Mouse (Mus musculus): ENCODE results near the gene Msi2.

Gene Msi2

DNA sequence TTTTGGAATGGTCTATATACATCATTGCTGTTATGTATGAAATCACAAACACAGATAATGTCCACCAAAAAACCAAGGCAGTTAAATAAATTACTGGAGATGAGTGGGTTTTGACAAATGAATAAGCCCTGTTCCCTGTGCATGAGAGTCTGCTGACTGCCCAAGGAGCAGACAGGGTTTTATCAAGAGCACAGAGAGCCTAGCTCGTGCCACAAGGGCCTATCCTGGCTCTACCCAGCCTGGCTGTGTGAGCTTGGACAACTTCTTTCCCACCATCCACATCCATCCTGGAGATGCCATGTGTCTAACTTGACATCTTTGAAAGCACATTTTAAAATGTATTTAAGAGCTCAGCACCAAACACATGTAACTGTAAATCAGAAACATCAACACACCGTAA lies 132.4 kb downstream of the Msi2 start:
- no peak for DNase-seq

DNA sequence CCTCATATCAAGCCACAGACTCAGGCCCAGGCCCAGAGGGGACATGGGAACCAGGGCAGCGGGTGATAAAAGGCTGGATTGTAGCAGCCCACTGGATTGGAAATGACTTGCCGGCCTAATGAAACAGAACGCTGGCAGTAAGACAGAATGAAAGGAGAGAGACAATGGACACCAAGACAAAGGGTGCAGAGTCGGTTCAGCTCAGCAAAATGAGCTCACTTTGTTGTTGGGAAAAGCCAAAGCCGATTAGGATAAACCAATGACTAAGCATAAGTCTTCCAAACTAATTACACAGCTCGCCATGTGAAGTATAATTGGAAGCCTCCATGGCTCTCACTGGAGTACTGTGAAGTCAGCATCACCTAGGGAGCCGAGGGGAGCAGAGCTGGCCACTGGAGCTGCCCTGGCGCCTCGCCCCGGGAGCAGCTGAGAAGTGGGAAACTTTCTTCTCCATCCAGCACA lies 133.1 kb downstream of the Msi2 start:
- DNase-seq, result no peak

DNA sequence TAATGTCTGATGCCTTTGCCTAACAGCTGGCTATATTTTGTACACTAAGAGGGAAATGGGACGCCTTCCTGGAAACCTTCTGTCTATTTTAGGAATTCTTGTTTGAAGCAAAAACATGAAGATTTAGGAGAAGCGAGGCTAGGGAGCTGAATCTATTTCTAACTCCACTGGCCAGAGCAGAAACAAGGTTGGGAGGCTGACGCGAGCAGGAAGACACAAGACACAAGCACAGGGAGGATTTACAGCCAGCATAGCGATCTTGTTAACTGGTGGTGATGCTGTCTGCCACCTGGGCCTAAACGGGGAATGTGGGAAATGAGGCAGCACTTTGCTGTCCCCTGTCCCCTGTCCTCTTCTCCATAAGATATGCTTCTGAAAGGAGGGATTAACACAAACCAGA lies 134.4 kb downstream of the Msi2 start:
- no peak for DNase-seq

DNA sequence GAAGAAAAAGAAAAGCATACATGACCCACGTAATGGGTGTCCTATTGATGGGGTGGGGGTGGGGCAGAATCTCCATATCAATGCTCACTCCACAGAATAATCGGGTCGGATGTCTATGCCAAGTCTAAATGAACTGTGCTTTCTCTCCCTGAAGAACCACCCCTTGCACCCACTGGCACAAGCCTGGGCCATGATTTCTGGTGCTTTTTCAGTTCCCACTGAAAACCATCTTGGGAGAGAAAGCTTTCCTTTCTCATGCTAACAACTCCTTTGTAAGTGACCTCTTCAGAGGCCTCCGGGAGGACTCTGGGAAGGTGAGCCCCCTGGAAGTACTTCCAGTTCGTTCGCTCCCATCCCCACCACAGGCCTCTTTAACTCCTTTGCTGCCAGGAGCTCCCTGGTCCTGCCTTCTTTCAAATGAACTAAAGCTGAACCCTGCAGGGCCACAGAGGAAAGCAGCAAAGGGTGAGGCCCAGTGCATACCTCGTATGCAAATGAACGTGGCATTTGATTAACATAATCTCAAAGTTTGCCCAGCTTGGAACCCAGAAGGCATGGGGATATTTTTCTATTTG lies 135.0 kb downstream of the Msi2 start:
- no peak for DNase-seq

DNA sequence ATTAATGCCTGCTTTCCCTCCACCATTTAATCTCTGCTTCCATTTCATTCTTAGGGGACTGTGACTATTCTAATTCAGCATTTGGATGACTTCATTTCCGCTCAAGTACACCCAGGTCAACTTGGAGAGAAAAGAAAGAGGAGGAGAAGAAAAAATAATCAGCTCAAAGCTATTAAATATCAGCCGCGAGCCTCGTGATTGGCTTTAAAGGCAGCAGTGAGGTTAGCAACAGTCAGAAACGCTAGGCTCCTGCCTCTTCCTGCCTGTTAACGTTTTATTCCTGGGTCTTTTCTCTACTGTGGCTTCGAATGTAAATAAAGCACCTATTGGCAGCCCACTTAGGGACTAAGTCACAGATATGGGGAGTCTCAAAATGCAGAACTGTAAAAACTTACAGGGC lies 135.5 kb downstream of the Msi2 start:
- DNase-seq, result no peak

DNA sequence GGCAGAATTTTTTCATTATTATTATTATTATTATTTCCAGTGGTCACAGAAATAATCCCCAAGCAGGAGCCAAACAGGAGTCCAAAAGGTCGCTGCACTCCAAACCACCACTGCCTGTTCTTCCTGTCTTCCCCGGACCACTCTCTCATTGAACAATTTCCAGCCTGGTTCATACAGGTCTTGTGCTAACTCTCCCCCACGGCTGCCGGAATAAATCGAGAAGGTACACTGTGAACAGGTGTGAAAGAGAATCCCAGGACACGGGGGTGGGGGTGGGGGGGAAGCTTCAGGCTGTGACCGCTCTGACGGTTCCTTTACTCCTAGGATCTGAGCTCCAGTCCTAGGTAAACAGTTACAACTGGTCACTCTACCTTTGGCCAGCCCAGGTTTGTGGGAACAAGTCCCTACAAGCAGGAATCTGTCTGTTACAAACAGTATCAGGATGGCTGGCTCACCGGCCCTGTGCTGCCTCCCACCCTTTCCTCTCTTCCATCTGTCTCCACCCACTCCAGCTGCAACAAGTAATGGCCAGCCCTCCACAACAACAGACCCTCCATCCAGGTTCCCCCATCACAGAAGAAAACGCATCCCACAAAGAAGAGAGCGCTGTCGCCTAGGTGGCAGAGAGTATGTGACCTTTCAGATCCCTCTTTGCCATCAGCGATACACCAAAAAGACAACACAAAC lies 136.1 kb downstream of the Msi2 start:
- DNase-seq, result no peak

DNA sequence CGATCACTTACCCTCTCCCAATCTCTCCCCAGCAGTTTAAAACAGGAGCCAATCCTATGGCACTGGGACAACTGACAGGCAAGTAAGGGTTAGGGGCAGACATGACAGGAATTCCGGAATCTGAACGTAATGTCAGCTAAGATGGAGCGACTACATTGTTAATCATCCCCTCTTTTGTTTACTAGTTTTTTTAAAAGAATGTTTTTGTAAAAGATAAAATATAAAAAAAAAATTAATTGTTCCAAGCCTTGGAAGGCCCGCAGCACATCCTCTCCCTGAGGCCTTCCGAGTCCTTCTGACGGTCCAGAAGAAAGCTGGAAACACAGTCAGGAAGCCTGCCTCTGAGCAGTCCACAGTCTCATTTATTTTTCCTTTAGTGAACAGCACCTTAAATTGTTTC lies 136.9 kb downstream of the Msi2 start:
- DNase-seq, result no peak

DNA sequence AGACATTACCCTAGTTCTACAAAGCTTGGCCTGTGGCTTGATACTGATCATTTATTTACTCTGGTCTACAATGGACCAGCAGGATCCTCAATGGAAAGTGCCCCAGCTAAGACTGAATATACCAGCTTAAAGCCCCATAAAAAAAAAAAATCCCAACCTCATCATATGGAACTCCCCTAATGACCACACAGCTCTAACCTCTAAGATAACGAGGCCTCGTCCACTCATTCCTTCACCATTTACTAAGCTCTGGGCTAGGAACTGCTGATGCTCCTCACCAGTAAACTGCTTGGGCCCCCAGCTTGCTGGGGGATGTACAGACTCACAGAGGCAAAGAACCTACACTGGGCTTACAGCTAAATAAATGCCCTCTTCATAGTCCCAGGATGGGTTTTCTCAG lies 139.6 kb downstream of the Msi2 start:
- DNase-seq, result no peak

DNA sequence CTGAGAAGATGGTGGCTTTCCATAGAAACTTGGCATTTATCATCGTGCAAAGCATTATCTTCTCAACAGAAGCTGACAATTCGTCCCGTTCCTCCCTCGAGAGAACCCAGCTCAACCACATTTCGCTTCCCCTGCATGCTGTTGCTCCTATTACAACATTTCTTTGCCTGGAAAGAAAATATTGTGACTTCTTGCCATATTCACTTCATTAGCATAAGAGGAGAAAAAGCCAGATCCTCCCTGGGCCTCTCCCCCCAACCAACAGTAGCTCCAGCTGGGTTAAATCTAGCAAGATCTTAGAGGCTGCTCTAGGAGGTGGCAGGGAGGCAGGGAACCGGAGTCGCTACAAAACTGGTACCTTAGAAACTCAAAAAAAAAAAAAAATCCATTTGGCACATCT lies 141.2 kb downstream of the Msi2 start:
- DNase-seq, result no peak

DNA sequence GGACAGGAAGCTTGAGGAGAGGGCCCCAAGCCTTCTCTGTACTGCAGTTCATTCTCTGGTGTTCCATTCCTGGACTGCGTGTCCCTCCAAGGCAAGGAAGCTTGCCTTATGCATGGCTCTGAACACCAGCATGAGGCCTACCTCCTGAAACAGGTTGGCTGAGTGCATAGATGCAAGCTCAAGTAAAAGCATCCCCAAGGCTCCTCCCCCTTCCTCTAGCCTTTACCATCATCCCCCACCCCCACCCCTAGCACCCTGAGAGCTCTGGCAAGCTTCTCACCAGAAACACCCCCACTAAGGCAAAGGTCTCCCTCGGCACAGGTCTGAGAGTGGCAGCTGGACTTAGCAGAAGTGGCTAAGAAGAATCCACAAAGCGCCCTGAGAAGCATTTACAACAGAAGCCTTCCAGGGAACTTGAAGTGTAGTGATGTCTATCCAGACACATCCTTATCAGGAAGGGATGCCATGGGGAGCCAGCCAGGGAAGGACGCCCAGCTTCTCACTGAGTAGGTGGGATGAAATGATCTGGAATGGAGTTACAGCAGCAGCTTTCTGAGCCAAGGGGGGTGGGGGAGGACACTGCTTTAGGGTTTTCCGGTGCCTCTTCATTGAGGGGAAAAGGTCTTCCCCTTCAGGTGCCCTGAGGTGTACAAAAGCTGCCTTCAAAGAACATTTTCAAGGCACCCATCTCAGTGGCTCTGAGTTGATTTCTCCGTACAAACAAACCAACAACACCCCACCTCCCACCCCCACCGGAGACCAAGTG lies 141.9 kb downstream of the Msi2 start:
- no peak for DNase-seq

DNA sequence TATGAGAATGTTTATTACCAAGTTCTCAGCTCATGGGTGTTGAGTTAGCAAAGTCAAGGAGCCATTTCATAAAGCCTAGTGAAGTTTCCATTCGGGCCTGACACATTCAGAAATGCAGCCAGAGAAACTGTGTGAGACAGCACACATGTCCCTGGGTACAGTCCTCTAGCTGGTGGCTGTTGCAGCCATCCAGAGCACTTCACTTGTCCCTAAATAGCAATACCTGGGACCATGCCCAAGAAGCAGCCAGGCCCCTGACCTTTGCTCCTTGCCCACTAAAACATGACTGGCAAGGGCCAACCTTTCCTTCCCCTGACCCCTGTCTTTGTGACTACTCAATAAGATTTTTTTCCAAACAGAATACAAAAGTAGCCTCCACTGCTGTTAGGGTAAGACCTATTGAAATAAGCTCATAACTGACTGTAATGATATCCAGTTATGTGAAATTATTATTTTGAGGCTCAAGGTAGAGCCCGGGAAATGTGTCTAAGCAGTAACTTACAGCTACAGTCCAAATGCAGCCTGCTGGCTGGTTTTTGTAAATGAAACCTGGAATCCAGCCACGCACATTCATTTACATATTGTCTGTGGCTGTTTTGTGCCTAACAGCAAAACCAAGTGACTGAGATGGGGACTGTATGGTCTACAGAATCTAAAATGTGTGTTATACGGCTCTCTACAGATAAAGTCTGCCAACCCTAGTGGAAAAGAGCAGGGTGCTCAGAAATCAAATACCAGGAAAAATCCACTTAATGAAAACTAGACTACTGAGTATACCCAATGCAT lies 143.5 kb downstream of the Msi2 start:
- DNase-seq, result no peak

DNA sequence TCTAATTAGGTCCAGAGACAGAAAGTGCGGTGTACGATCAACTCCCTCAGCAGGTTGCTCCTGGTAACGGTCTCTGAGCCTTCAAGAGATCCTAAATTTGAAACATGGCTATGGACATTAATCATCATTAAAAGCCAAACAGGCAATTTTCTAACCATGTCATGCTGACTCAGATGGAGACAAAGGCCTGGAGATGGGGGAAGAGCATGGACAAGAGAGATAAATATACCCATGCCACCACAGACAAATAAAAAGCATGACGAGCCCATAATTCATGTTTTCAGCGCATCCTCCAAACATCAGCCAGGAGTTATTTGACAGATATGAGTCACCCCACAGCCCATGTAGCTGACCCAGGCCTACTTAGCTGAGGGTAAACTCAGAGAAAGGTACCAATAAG lies 145.3 kb downstream of the Msi2 start:
- DNase-seq, result no peak

DNA sequence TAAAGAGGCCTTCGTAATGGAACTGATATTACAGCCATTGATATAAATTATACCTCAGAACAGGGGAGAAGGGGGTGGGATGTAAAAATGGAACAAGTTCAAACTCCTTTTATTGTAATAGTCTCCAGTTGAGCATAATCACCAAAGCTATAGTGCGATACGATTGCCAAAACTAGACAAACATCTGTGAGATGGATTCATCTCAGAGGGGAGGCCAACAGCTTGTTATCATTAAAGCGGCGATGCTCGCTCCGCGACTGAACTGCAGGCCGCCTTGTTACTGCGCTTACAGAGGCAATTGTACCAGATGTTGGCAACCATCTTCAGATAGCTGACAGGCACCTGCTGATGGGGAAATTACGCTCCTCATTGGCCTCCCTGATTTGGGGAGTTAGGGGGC lies 145.9 kb downstream of the Msi2 start:
- DNase-seq, result no peak

DNA sequence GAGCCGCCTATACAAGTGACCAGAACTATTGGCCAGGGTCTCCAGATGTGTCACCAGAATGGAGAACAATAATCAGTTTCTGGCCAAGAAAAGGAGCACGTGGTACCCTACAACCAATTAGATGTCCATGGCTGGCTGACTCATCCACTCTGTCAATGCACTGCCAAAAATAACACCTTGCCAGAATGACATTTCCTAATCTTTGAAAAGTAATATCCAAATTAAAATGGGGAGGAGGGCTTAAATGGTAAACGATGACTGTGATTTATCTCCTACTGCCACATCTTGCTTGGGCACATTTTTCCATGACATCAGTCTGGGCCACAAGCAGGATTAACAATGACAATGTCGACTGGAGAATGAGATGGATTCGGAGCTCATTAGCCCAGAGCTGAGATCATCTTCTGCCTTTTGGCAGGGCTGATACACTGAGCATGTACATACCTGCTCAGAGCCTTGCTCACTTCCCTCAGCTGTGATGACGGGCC lies 147.6 kb downstream of the Msi2 start:
- DNase-seq, result no peak

DNA sequence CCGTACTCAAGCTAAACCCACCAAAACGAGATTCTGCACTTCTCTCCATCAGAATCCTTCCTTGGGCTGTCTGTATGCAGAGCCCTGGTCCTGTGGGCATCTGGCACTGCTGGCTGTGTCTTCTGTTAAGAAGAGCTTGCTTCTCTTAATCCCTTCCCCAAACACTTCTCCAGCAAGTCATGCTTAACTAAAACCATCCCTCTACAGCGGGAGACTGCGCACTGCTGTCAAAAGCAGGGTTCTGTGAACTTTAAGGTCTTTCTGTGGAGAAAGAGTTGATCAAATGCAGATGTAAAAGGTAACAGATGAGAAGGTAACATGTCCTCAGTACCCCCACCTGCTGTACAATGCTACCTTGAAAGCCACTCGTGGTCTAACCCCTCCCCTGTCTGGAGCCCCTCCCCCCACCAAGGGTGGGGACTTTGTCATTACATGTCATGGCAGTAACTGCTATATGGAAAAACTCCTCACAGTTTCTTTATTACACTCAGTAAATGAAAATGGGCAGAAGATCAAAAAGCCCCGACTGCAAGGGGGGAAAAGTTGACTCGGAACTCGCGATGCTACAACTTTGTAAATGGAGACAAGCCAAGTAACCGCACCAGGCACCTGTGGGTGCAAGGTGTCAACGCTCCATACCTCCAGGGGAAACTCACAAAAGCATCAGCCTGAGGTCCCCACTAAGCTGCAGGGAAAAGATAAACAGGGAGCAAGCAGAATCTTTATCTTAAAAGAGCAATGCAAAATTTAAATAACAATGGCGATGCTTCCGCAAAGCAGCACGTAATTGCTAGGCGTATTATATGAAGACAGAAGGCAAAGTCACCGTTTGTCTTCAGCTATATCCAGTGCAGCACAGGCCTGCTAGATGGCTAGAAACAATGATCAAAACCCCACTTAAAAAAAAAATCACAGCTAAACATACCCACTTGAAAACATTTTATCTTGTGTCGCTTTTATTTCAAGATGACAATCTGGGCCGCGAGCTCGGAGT lies 151.4 kb downstream of the Msi2 start:
- DNase-seq, result no peak

DNA sequence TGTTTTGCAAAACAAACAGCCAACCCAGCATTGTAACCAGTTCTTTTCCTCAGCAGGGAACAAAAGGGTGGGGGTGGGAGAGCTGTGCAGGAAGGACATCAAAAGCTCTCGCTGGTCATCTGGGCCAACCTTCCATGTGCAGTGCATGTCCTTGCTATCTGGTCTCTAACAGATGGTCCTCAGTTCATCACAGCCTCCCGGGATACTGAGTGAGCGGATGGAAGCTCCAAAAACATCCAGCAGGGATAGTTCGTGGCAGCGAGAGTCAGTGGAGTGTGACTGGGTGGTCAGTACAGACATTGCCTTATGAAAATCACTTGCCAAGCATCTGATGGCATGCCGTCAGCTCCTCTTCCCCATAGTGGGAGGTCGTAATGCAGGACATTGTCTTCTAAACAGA lies 153.5 kb downstream of the Msi2 start:
- no peak for DNase-seq

DNA sequence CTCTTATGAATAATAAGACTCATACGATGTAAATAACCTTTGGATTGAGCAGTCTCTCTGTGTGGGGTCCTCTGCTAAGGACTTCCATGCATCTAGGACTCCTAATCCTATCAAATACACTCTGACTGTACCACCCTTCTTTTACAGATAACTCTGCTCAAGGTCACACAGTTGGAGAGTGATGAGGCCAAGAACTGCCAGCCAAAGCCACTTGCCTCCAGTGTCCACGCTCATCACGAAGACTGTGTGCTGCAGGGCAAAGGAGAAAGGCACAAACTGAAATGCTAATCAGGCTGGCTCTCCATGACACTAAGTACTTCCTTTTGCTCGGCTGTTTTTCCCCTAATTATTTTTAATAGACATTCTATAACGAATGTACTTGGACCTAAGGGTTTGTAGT lies 153.9 kb downstream of the Msi2 start:
- DNase-seq, result no peak

DNA sequence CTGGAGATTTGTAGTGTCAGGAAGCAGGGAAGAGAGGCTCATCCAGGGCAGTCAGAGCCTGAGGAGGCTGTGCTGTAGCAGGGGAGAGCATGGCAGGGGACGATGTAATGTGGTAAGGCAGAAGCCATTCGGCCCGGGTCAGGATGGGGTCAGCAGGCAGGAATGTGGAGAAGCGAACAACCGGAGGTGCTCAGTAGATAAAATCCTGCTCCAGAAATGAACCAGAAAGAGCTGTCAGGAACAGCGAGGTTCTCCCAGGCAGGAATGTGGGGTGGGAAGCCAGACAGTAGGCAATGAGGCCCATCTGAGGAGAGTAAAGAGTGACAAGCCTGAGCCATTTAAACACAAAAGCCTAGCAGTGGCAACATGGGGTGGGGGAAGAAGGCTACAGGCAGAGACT lies 157.1 kb downstream of the Msi2 start:
- peak; percentile 27 for DNase-seq

DNA sequence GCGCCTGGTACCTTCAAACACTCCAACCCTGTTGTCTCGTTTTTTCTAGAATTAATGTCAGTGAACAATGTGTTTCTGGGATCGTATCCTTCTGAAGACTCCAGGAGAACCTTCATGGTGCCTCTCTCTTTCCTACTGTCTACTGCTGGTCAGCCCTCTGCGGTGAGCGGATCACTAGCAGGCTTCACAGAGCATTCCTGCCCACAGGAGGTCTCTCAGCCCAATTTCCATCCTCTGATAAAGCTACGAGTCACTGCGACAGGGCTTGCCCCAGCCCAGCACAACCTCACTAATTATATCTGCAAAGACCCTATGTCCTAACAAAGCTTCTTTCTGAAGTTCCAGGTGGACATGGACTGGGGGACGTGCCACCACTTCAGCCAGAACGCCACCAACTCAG lies 157.7 kb downstream of the Msi2 start:
- no peak for DNase-seq

DNA sequence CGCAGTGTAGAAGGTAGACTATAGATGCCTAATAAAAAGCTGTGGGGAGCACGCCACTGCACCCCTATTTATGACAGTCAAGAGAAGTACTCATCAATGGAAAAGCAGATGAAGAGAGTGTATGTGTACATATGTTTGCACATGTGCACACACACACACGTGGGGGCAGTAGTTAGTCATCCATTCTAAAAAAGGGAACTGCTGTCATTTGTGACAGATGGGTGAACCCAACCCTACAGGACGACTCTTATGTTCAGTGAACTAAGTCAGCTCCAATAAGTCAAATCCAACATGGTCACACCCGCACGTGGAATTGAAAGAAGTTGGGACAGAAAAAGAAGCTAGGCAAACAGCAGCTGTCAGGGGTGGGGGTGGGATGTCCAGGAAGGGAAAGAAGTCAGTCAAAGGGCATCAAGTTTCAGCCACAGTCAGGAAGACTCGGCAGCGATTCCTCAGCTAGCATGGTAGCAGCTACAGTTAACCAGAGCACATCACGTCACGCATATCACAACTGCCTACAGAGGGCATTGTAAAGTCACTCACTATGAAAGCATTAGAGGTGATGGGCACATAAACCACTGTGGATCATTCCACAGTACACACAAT lies 158.8 kb downstream of the Msi2 start:
- DNase-seq, result no peak

DNA sequence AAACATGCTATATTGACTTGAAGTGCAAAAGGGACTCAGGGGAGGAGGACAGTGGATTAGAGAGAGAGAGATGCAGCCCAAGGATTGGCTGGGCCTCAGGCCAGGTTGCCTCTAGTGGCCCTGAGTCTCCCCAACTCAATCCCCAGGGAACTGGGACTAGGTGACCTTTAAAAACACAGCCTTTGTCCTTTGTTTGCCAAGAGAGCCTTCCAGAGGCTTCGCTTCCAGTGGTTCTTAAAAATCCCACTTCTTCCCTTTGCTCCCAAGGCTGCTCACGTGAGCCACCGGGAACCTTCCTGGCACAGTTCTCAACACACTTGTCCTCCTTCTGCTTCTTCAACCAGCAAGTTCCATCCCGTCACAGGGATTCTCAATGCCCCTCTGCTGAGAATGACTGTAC lies 159.6 kb downstream of the Msi2 start:
- no peak for DNase-seq
